Mouse (Mus musculus) liver, postnatal 0 days (tissue): ENCODE measurements at regions not wholly inside any gene's neighbourhood (a gene's known extent, or its start where the extent isn't known, plus 50 kb on each side); places are given as distances from the start of the nearest gene placed in this dataset.
A peak's percentile ranks its signal among the peaks of the same experiment; 100 is the strongest.

Experiments used
- ATAC-seq: fragments of 200-750 bp; cut with Nextera tagmentation; 2 replicates; pipeline ENCODE4 v1.8.0; 2017; ENCODE audit warnings: mild to moderate bottlenecking, moderate library complexity
- DNase-seq: peaks from one replicate; pipeline ENCODE4 v3.0.0-alpha.2; 2016
- H3K27ac ChIP-seq: fragments of 300-500 bp; sonication (generic); 2 replicates; pipeline ENCODE4 v1.5.1; 2014; ENCODE audit warnings: antibody characterized with exemption, moderate library complexity, mild to moderate bottlenecking, low read depth
- H3K27me3 ChIP-seq: fragments of 300-500 bp; sonication (generic); 2 replicates; pipeline ENCODE4 v1.6.1; 2014; ENCODE audit warnings: low read length, control low read depth, mixed read lengths; ENCODE audit not compliant: insufficient read depth
- H3K36me3 ChIP-seq: fragments of 300-500 bp; sonication (generic); replicated peaks from 2 replicates; pipeline ENCODE4 v1.6.1; 2014; ENCODE audit warnings: mild to moderate bottlenecking, control low read depth, low read length, moderate library complexity, mixed read lengths; ENCODE audit not compliant: insufficient read depth
- H3K4me1 ChIP-seq: fragments of 300-500 bp; sonication (generic); 2 replicates; pipeline ENCODE4 v1.6.1; 2014; ENCODE audit warnings: antibody characterized with exemption, mild to moderate bottlenecking, control low read depth; ENCODE audit not compliant: insufficient read depth
- H3K4me2 ChIP-seq: fragments of 300-500 bp; sonication (generic); 2 replicates; pipeline ENCODE4 v1.6.1; 2014; ENCODE audit warnings: low read depth, mild to moderate bottlenecking, low read length, moderate library complexity, mixed read lengths
- H3K4me3 ChIP-seq: fragments of 300-500 bp; sonication (generic); 2 replicates; pipeline ENCODE4 v1.5.1; 2014; ENCODE audit warnings: low read depth, low read length
- H3K9ac ChIP-seq: fragments of 300-500 bp; sonication (generic); replicated peaks from 2 replicates; pipeline ENCODE4 v1.6.1; 2014; ENCODE audit warnings: mild to moderate bottlenecking, moderate library complexity
- H3K9me3 ChIP-seq: fragments of 300-500 bp; sonication (generic); 2 replicates; pipeline ENCODE4 v1.6.1; 2016; ENCODE audit warnings: mild to moderate bottlenecking, control low read depth, low read length, mixed read lengths
- CTCF ChIP-seq: sonication (generic); IDR thresholded peaks from 2 replicates; pipeline ENCODE4 v1.5.1; 2016; ENCODE audit warnings: antibody characterized with exemption, low read depth
- EP300 ChIP-seq: IDR thresholded peaks from 2 replicates; pipeline ENCODE4 v1.6.1; 2016; ENCODE audit warnings: antibody characterized with exemption, low read depth, mild to moderate bottlenecking
- WGBS: fragments of 180-500 bp; shearing (Covaris S2); extraction: QIAGEN DNeasy Blood & Tissue Kit; methylation state at CpG from one replicate; pipeline ENCODE4 v1.1.7; 2014; ENCODE audit not compliant: insufficient replicate concordance; 5-methylcytosine and 5-hydroxymethylcytosine counted together

DNA sequence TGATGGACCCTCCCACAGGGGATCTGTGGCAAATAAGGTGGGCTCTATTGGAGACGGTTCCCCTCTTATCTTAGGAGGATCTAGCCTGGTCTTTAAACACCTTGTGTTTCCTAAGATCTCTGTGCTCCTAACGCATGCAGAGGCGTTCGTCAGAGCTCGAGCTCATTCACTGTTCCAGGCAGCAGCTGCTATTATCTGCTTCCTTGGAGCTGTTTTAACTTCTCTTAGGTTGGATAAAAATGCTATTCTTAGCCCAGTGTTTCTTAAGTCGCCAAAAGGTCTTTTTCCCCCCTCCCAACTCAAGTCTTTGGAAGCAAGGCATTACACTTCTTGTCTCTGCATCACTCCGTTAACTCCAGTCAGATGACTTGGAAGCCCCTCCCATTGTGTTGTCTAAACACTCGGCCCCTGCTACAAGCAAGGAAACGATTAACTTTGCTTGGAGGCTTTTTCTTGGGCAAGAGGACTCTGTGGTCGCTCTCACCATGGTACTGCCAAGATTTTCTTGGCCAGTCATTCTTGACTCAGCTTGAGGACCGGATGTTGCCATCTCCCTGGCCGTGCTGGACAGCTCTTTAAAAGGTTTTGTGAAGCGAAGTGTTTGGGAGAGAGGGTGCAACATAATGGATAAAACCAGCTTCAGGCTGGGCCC lies 185.6 kb downstream of the Diras2 start:
- H3K4me2 ChIP-seq: no peak overlapping the region
- ATAC-seq (no peak), DNase-seq (no peak)
- 58% methylated on average over 13 of the region's 13 CpGs for WGBS
- no peaks in the 10 kb centered on the region for H3K27me3 ChIP-seq
- H3K4me1 ChIP-seq: no peaks in the 10 kb centered on the region
- no peaks in the 10 kb centered on the region for H3K9me3 ChIP-seq
- H3K4me3 ChIP-seq: no peak overlapping the region
- no peak for TF ChIP-seq EP300
- TF ChIP-seq CTCF: no peak
- no peaks in the 10 kb centered on the region for H3K36me3 ChIP-seq
- no peak overlapping the region for H3K9ac ChIP-seq
- no peak overlapping the region for H3K27ac ChIP-seq

DNA sequence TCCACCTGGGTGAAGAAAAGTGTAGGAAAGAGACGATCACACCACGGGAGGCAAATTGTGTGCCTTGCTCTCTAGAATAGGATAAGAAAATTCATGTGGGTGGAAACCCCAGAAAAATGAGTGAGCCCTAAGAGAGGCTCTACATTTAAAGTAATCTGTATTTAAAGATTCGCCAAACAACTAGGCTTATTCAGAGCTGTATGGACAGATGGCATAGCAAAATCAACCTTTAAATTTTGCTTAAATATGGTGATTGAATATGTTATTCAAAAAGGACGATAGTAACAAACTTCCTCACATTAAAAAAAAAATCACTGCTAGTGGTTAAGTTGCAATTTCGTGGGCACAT lies 185.1 kb downstream of the Diras2 start:
- WGBS: 77% methylated on average over 5 of the region's 5 CpGs

DNA sequence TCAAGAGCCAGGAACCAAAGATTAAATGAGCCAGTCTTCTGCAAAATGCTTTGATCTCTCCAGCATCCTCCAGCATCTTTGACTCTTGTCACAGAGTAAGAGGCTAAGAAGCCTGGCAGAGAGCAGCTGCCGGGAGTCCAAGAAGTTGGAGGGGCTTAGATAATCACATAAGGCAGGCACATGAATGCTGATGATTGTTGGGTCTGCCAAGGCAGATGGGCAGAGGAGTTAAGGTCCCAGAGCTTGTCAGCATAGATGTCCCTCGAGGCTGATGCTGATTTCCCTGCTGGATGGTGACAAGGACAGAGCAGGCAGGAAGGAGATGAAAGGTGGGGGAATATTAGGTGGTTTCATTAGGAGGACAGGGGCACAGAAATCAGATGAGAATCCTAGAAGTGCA lies 183.4 kb downstream of the Diras2 start:
- ATAC-seq (no peak), DNase-seq (no peak)
- H3K27ac ChIP-seq: no peak overlapping the region
- H3K9ac ChIP-seq: no peak overlapping the region
- no peak overlapping the region for H3K4me2 ChIP-seq
- no peak overlapping the region for H3K4me3 ChIP-seq
- no peaks in the 10 kb centered on the region for H3K27me3 ChIP-seq
- no peaks in the 10 kb centered on the region for H3K4me1 ChIP-seq
- TF ChIP-seq EP300 (no peak), CTCF (no peak)
- no peaks in the 10 kb centered on the region for H3K36me3 ChIP-seq
- H3K9me3 ChIP-seq: no peaks in the 10 kb centered on the region
- WGBS: 54% methylated on average over 2 of the region's 2 CpGs

More for the DNA sequence above, 185.1 kb downstream of the Diras2 start:
- Histone ChIP-seq H3K9ac (no peak overlapping the region), H3K27me3 (no peaks in the 10 kb centered on the region), H3K4me2 (no peak overlapping the region), H3K36me3 (no peaks in the 10 kb centered on the region), H3K4me3 (no peak overlapping the region), H3K27ac (no peak overlapping the region), H3K9me3 (no peaks in the 10 kb centered on the region), H3K4me1 (no peaks in the 10 kb centered on the region)
- no peak for DNase-seq
- ATAC-seq: no peak
- no peak for TF ChIP-seq EP300
- no peak for TF ChIP-seq CTCF

- no peaks in the 10 kb centered on the region for H3K4me1 ChIP-seq
- no peaks in the 10 kb centered on the region for H3K27me3 ChIP-seq
- 71% methylated on average over 5 of the region's 5 CpGs for WGBS
- no peak for DNase-seq
- TF ChIP-seq CTCF (no peak), EP300 (no peak)
- no peak overlapping the region for H3K4me3 ChIP-seq
- H3K9ac ChIP-seq: no peak overlapping the region
- no peak overlapping the region for H3K4me2 ChIP-seq
- no peaks in the 10 kb centered on the region for H3K36me3 ChIP-seq
- ATAC-seq: no peak
- H3K9me3 ChIP-seq: no peaks in the 10 kb centered on the region
- no peak overlapping the region for H3K27ac ChIP-seq
Measured at GRCm38 (mm10) chr13:52349606-52350005, 181.5 kb downstream of the Diras2 start.

- ATAC-seq (no peak), DNase-seq (peak; percentile 34)
- TF ChIP-seq EP300 (no peak), CTCF (peak; percentile 74)
- Histone ChIP-seq H3K27ac (no peak overlapping the region), H3K36me3 (no peaks in the 10 kb centered on the region), H3K9me3 (no peaks in the 10 kb centered on the region; the same call in 1 of the 2 replicates), H3K4me1 (no peaks in the 10 kb centered on the region), H3K4me3 (no peak overlapping the region), H3K27me3 (no peaks in the 10 kb centered on the region), H3K4me2 (no peak overlapping the region), H3K9ac (no peak overlapping the region)
- WGBS: 66% methylated on average over 4 of the region's 4 CpGs
Measured at GRCm38 (mm10) chr13:52352576-52352975, 178.5 kb downstream of the Diras2 start.

GRCm38 (mm10) chr13:52353437-52353836 lies 177.6 kb downstream of the Diras2 start:
- no peak overlapping the region for H3K4me3 ChIP-seq
- no peaks in the 10 kb centered on the region; the same call in 1 of the 2 replicates for H3K9me3 ChIP-seq
- 71% methylated on average over 3 of the region's 3 CpGs for WGBS
- H3K36me3 ChIP-seq: no peaks in the 10 kb centered on the region
- no peak for DNase-seq
- no peak overlapping the region for H3K9ac ChIP-seq
- TF ChIP-seq CTCF (no peak), EP300 (no peak)
- no peak for ATAC-seq
- no peak overlapping the region for H3K4me2 ChIP-seq
- H3K27ac ChIP-seq: no peak overlapping the region
- H3K27me3 ChIP-seq: no peaks in the 10 kb centered on the region
- H3K4me1 ChIP-seq: no peaks in the 10 kb centered on the region
